In genomic region chr3:30793403-30794221, GRCm38 (mm10) we compare ENCODE assay signal across 8 mouse cellular contexts. TPM values are rescaled to one million over a fixed set of nuclear protein-coding genes. Genes with fewer than 3 reads are reported as not detected.
DNase-seq lines count a peak whose midpoint lies in the region; ATAC-seq and TF ChIP-seq lines count a peak whose summit lies in the region.

No protein-coding gene starts in this region.

- H3K9me3 ChIP-seq in heart, embryonic 14.5 days (ENCODE audit: control insufficient read depth, low read length) = no peaks in the 10 kb centered on the region
- no peaks in the 10 kb centered on the region for H3K9me3 ChIP-seq in lung, embryonic 15.5 days

- DNase-seq in cerebellum, adult 11 months = peak; percentile 52
- no peak for DNase-seq in cerebellum, postnatal 10 days
- peak; percentile 54 for DNase-seq in ZHBTc4 (ENCODE audit: low read depth, low spot score)
- DNase-seq in kidney, postnatal 36 days = peak; percentile 44 to 57

- H3K27ac ChIP-seq in embryonic fibroblast, embryonic 13.5 days (ENCODE audit: insufficient read depth, low read length) = peak overlapping the region; percentile 14; the same call in 1 of the 2 replicates
- H3K27ac ChIP-seq in heart, embryonic 14.5 days (replicated peaks in 1 of 2; ENCODE audit: control insufficient read depth in 1 of 2, insufficient read depth in 1 of 2, low read depth in 2 of 2, low read length in 2 of 2) = peak overlapping the region; percentile 82 to 89
- peak overlapping the region; percentile 95 for H3K27ac ChIP-seq in lung, embryonic 15.5 days

- 1% methylated on average over 57 of the region's 75 CpGs for WGBS in heart, embryonic 14.5 days
- WGBS in lung, embryonic 15.5 days = under 1% methylated on average over 66 of the region's 75 CpGs

- peak overlapping the region; percentile 72 for H3K4me2 ChIP-seq in heart, embryonic 14.5 days (ENCODE audit: low read length)
- peak overlapping the region; percentile 65 for H3K4me2 ChIP-seq in lung, embryonic 15.5 days

- H3K9ac ChIP-seq in heart, embryonic 14.5 days (ENCODE audit: low read length) = peak overlapping the region; percentile 98
- peak overlapping the region; percentile 98 for H3K9ac ChIP-seq in lung, embryonic 15.5 days

- 0 out of 2 replicates have a peak, but pooled peaks cover 2% of the 10 kb centered on the region for H3K4me1 ChIP-seq in embryonic fibroblast, embryonic 13.5 days (ENCODE audit: control insufficient read depth, insufficient read depth, low read length)
- H3K4me1 ChIP-seq in heart, embryonic 14.5 days (ENCODE audit: control insufficient read depth in 2 of 2, insufficient read depth in 2 of 2, low read length in 2 of 2) = peaks cover 0 to 9% of the 10 kb centered on the region in 2 experiments; a peak in 1 of 4 replicates
- peaks cover 7% of the 10 kb centered on the region; the same call in 1 of the 2 replicates for H3K4me1 ChIP-seq in lung, embryonic 15.5 days

- TF ChIP-seq POLR2A in embryonic fibroblast, embryonic 13.5 days (IDR thresholded peaks at IDR 0.05; ENCODE audit: low read depth, low read length) = no peak

- peak; percentile 82 for ATAC-seq in heart, embryonic 14.5 days (ENCODE audit: insufficient number of reproducible peaks, insufficient read depth, low FRiP score, low read depth)
- ATAC-seq in lung, embryonic 15.5 days (ENCODE audit: borderline replicate concordance, extremely low read depth, low FRiP score, low TSS enrichment) = peak; percentile 87
- peak; percentile 11; the same call in 1 of the 2 replicates for ATAC-seq in neutrophil, adult 5-6 weeks (ENCODE audit: extremely low read depth, insufficient number of reproducible peaks, low FRiP score, poor library complexity, severe bottlenecking)

- H3K36me3 ChIP-seq in heart, embryonic 14.5 days (ENCODE audit: control insufficient read depth, insufficient read depth, low read length) = no peaks in the 10 kb centered on the region
- no peaks in the 10 kb centered on the region for H3K36me3 ChIP-seq in lung, embryonic 15.5 days

- peak overlapping the region; percentile 71 for H3K4me3 ChIP-seq in embryonic fibroblast, embryonic 13.5 days (ENCODE audit: insufficient read depth, low read length)
- H3K4me3 ChIP-seq in heart, embryonic 14.5 days (ENCODE audit: control insufficient read depth in 1 of 2, insufficient read depth in 1 of 2, low read depth in 1 of 2, low read length in 2 of 2) = peak overlapping the region; percentile 98 to 99
- peak overlapping the region; percentile 99 for H3K4me3 ChIP-seq in lung, embryonic 15.5 days

- no peaks in the 10 kb centered on the region for H3K27me3 ChIP-seq in heart, embryonic 14.5 days (ENCODE audit: control insufficient read depth, insufficient read depth, low read length)
- no peaks in the 10 kb centered on the region for H3K27me3 ChIP-seq in lung, embryonic 15.5 days

- TF ChIP-seq CTCF in embryonic fibroblast, embryonic 13.5 days (IDR thresholded peaks at IDR 0.05; ENCODE audit: borderline replicate concordance, insufficient read depth, low read length) = no peak

RNA-seq across cellular contexts. Expression of gene Sec62, which starts 0.9 kb away (rescaled TPM):
- polyA plus RNA-seq in embryonic fibroblast, embryonic 13.5 days (2011; ENCODE audit: insufficient read length, low read depth, missing spikeins) = 85.2 and 97.4 TPM in 2 replicates
- polyA plus RNA-seq in heart, embryonic 14.5 days (2014; fragmentation: Nextera tagmentation; extraction: Ambion mirVana) = 68.7 and 72.3 TPM in 2 replicates
- polyA plus RNA-seq in lung, embryonic 15.5 days (2015; fragmentation: Nextera tagmentation; extraction: Ambion mirVana) = 72.1 and 74.5 TPM in 2 replicates
- total RNA-seq in neutrophil, adult 5-6 weeks (2017) = 92.5 and 95.0 TPM in 2 replicates

RNA-seq across cellular contexts. Expression of gene Samd7, which starts 47.5 kb away (rescaled TPM):
- not detected in 2 replicates for polyA plus RNA-seq in embryonic fibroblast, embryonic 13.5 days (2011; ENCODE audit: insufficient read length, low read depth, missing spikeins)
- not detected in 2 replicates for polyA plus RNA-seq in heart, embryonic 14.5 days (2014; fragmentation: Nextera tagmentation; extraction: Ambion mirVana)
- polyA plus RNA-seq in lung, embryonic 15.5 days (2015; fragmentation: Nextera tagmentation; extraction: Ambion mirVana) = not detected in 2 replicates
- not detected in 2 replicates for total RNA-seq in neutrophil, adult 5-6 weeks (2017)

Comparison
In these comparisons a context has a peak if more than half of its experiments do, and no peak if none do; other contexts are left out.
1. DNase-seq: peak in cerebellum, adult 11 months (single experiment), ZHBTc4 (single experiment) and kidney, postnatal 36 days (2 of 2); none in cerebellum, postnatal 10 days (0 of 2).
2. H3K27ac ChIP-seq: peak in every context shown above with its lines; median percentile 95 in lung, embryonic 15.5 days; 86 in heart, embryonic 14.5 days; 14 in embryonic fibroblast, embryonic 13.5 days.
3. ATAC-seq: peak in every context shown above with its lines; median percentile 87 in lung, embryonic 15.5 days; 82 in heart, embryonic 14.5 days; 11 in neutrophil, adult 5-6 weeks.
4. Peak in every context shown above with its lines, with median percentiles within 50 percentile points of each other: H3K4me3 ChIP-seq.